Mouse (Mus musculus): ENCODE results near the gene Plvap. TPM values are rescaled to one million over a fixed set of nuclear protein-coding genes. Genes with fewer than 3 reads are reported as not detected.
A peak's percentile ranks its signal among the peaks of the same experiment; 100 is the strongest.

Gene Plvap
- 58.5 and 59.4 TPM in 2 replicates for polyA plus RNA-seq (2015; fragmentation: Nextera tagmentation; extraction: Ambion mirVana)

DNA sequence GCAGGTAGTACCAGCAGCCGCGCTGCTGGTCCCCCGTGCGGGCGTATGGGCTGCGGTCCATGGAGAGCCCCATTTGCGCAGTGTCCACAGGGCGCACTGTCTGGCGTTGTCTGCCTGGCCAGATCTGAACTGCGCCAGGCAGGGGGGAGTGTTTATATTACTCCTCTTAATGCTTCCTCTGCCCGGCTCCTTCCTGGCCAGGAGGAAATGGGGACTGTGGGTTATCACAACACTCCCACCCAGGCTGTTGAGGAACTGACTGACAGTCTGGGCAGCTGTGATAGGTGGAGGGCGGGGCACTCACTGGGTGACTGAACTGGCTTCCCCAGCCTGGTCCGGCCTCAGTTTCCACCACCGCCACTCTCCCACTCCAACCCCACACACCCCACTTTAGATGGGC lies at the start of gene Plvap:
TSS of gene Plvap (minus strand) at position 109 of the 400 bp plus-strand sequence.
- Histone ChIP-seq H3K9me3 (no peaks in the 10 kb centered on the region), H3K4me1 (peaks cover 9% of the 10 kb centered on the region; the same call in 1 of the 2 replicates), H3K27me3 (peaks cover 52% of the 10 kb centered on the region), H3K36me3 (no peaks in the 10 kb centered on the region), H3K9ac (no peak within 1 kb of the TSS), H3K27ac (no peak within 1 kb of the TSS), H3K4me3 (peak within 1 kb of the TSS; percentile 15), H3K4me2 (replicated peaks) (peak within 1 kb of the TSS; percentile 24)
- 55% methylated on average over 14 of the region's 14 CpGs for WGBS
- no peak for ATAC-seq (ENCODE audit: low FRiP score, low read depth)

DNA sequence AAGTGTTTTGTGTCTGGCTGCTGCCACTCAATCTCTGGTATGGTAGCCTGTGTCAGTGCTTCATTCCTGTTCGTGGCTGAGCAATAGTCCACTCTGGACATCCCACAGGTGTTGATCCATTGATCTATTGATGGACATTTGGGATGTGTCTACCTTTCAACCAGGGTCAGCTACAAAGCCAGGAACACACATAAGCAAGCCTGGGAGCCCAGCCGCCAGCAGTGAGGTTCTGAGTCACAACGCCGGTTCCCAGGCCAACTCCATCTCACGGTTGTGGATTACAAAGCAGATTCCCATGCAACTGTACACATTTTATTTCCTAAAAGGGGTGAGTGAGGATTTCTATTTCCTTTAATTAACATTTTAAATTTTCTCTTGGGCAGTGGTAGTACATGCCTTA lies 49.2 kb upstream of the Plvap start:
- H3K4me1 ChIP-seq: peaks cover 20% of the 10 kb centered on the region
- no peak overlapping the region for H3K4me2 ChIP-seq (replicated peaks)
- peaks cover 9% of the 10 kb centered on the region for H3K9me3 ChIP-seq
- ATAC-seq (ENCODE audit: low FRiP score, low read depth): no peak
- H3K27me3 ChIP-seq: peaks cover 99% of the 10 kb centered on the region
- no peak overlapping the region for H3K9ac ChIP-seq
- H3K4me3 ChIP-seq: no peak overlapping the region
- H3K36me3 ChIP-seq: no peaks in the 10 kb centered on the region
- no peak overlapping the region for H3K27ac ChIP-seq
- 85% methylated on average over 5 of the region's 5 CpGs for WGBS

DNA sequence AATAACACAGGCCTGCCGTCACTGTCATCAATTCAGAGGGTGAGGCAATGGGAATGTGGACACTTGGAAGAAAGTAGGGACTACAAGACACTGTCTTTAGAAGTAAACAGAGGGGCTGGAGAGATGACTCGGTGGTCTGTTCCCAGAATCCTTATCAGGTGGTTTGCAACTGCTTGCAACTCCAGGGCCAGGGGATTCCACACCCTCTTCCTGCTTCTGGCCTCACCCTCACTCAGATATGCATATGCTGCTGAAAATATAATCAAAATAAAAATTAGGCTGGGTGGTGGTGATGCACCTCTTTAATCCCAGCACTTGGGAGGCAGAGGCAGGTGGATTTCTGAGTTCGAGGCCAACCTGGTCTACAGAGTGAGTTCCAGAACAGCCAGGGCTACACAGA lies 48.5 kb upstream of the Plvap start:
- H3K36me3 ChIP-seq: no peaks in the 10 kb centered on the region
- peaks cover 20% of the 10 kb centered on the region for H3K4me1 ChIP-seq
- no peak overlapping the region for H3K4me2 ChIP-seq (replicated peaks)
- no peak overlapping the region for H3K27ac ChIP-seq
- H3K9ac ChIP-seq: no peak overlapping the region
- WGBS: 75% methylated on average over 3 of the region's 3 CpGs
- ATAC-seq (ENCODE audit: low FRiP score, low read depth): no peak
- no peak overlapping the region for H3K4me3 ChIP-seq
- peaks cover 9% of the 10 kb centered on the region for H3K9me3 ChIP-seq
- H3K27me3 ChIP-seq: peaks cover 99% of the 10 kb centered on the region

DNA sequence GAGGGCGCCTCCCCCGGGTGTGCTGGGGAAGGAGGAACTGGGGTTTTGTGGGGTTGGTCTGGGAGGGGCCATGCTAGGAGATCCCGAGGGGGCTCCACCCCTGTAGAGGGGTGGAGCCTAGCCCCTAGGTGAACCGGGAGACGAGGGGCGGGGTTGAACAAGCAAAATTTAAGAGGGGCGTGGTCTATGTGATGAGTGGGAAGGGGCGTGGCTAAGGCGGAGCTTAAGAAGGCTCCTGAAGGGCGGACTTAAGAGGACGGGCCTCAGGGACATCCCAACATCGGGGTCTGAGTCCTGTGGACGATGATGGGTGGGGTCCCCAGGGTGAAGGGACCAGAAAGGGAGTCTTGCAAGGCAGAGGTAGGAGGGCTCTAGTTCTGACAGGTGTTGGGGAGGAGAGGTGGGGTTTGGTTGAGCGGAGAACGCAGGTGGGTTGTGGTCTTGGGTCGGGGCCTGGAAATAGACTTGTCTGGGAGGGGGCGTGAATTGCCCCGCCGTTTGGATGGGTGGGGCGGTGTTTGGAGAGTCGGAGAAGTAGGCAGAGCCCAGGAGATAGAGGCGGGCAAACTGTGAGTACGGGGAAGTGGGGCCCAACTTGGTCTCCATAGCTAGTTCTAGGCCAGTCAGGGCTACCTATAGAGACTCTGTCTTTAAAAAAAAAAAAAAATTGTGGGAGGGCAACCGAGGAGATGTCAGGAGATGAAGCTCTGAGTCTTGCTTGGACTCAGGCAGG lies 47.6 kb upstream of the Plvap start:
- H3K27ac ChIP-seq: no peak overlapping the region
- peaks cover 20% of the 10 kb centered on the region for H3K4me1 ChIP-seq
- H3K4me2 ChIP-seq (replicated peaks): peak overlapping the region; percentile 67
- peaks cover 4% of the 10 kb centered on the region for H3K9me3 ChIP-seq
- peaks cover 94% of the 10 kb centered on the region for H3K27me3 ChIP-seq
- ATAC-seq (ENCODE audit: low FRiP score, low read depth): peak; percentile 22; the same call in 1 of the 2 replicates
- H3K36me3 ChIP-seq: no peaks in the 10 kb centered on the region
- peak overlapping the region; percentile 43 for H3K4me3 ChIP-seq
- H3K9ac ChIP-seq: peak overlapping the region; percentile 56; the same call in 1 of the 2 replicates
- WGBS: 3% methylated on average over 24 of the region's 24 CpGs

DNA sequence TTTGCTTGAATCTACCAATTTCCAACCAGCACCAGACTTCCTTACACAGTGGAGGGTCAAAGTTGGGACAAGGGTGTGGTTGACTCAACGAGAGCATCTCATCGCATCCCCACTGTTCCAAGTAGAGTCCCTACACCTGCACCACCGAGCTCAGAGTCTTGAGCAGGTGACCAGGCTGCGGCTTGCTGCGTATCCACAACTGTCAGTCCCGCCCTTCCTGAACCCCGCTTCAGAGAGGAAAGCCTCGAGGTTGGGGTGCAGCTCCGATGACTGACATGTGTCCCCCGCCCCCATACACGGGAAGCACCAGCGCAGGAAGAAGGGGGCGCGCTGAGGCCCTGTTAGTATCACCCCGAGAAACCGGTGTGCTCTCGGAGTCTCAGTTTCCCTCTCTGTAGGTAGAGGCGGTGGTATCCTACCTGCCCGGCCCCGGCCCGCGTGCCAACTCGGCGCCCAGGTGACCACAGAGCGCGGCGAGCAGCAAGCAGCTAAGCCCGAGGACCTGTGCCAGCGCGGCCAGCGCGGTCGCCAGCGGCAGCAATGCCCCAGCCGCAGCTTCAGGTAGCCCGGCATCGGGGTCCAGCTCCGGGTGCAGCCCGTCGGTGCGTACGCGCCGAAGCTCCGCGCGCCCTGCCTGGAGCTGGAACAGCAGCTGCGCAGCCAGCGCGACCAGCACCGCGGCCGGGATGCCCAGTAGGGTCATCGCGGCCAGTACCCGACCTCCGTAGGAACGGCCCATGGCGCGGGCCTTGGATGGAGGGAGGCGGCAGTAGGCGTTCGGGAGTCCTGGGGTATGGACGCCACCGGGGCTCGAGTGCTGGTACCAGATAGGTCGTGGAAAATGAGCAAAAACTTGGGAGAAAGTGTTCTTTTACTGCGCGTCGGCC lies 46.8 kb upstream of the Plvap start, which contains the start of gene Tmem221:
TSS of gene Tmem221 (minus strand) at position 801 of the 887 bp plus-strand sequence.
- peaks cover 87% of the 10 kb centered on the region for H3K27me3 ChIP-seq
- peak within 1 kb of the TSS; percentile 67 for H3K4me2 ChIP-seq (replicated peaks)
- peak; percentile 1; the same call in 1 of the 2 replicates for ATAC-seq (ENCODE audit: low FRiP score, low read depth)
- H3K4me1 ChIP-seq: peaks cover 20% of the 10 kb centered on the region
- H3K4me3 ChIP-seq: peak within 1 kb of the TSS; percentile 43
- H3K36me3 ChIP-seq: no peaks in the 10 kb centered on the region
- no peak within 1 kb of the TSS for H3K27ac ChIP-seq
- H3K9me3 ChIP-seq: no peaks in the 10 kb centered on the region
- WGBS: 4% methylated on average over 70 of the region's 70 CpGs
- peak within 1 kb of the TSS; percentile 56; the same call in 1 of the 2 replicates for H3K9ac ChIP-seq

DNA sequence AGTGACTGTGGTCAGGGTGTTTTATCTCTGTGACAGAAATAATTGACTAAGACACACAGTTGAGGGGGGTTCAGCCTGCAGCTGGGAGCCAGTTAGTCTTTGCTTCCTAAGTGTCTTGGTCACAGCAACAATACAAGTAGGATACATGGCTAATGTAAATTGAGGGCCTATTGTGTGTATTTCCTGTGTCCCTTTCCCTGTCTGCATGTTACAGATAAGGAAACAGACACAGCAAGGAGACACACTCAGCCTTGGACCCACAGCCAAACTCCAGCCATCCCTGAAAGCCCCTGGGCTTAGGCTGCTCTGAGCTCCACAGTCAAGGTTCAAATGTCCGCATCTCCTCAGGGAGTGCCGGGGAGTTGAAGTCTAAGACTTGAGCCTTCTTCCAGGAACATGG lies 43.1 kb upstream of the Plvap start:
- Histone ChIP-seq H3K36me3 (no peaks in the 10 kb centered on the region), H3K4me2 (replicated peaks) (no peak overlapping the region), H3K9me3 (no peaks in the 10 kb centered on the region), H3K4me3 (no peak overlapping the region), H3K27ac (no peak overlapping the region), H3K27me3 (peaks cover 50% of the 10 kb centered on the region), H3K4me1 (peaks cover 10% of the 10 kb centered on the region), H3K9ac (no peak overlapping the region)
- 84% methylated on average over 2 of the region's 2 CpGs for WGBS
- ATAC-seq (ENCODE audit: low FRiP score, low read depth): no peak

DNA sequence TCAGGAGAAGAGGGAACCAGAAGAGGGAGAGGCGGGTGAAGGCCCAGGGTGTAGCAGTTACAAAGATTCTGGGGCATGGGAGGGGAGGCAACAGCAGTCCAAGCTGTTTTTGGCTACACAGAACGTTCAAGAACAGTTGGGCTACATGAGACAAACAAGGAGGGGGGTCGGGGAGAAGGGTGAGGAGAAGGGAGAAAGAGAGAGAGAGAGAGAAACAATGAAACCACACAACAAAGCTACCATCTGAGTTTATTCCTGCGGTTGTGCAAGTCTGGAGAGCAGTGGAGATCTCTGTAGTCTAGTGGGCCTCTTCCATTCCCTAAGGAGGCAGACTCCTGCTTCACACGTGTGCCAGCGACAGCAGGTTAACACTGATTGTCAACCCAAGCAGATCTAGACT lies 42.4 kb upstream of the Plvap start:
- Histone ChIP-seq H3K4me3 (no peak overlapping the region), H3K27ac (no peak overlapping the region), H3K9ac (no peak overlapping the region), H3K9me3 (no peaks in the 10 kb centered on the region), H3K4me1 (peaks cover 9% of the 10 kb centered on the region), H3K4me2 (replicated peaks) (no peak overlapping the region), H3K27me3 (peaks cover 44% of the 10 kb centered on the region), H3K36me3 (no peaks in the 10 kb centered on the region)
- WGBS: 69% methylated on average over 6 of the region's 6 CpGs
- no peak for ATAC-seq (ENCODE audit: low FRiP score, low read depth)

DNA sequence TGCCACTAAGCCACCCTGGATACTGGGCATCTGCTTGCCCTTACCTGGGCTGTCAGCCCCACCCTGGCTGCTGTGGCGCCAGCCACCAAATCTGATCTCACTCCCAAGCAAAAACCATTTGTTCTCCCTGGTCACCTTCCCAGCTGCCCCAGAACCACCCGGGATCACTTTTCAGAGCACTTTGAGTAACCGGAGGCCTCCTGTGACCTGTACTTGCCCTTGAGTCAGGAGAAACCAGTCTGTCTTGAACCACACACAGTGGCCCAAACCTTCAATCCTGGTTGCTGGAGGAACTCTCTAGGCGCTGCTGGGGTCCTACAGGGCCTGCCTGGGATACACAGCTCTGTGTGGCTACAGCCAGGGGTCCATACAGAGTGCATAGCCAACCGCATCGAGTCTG lies 41.2 kb upstream of the Plvap start:
- Histone ChIP-seq H3K27me3 (peaks cover 32% of the 10 kb centered on the region), H3K9me3 (no peaks in the 10 kb centered on the region), H3K9ac (no peak overlapping the region), H3K4me3 (no peak overlapping the region), H3K27ac (no peak overlapping the region), H3K4me1 (no peaks in the 10 kb centered on the region), H3K36me3 (peaks cover 10% of the 10 kb centered on the region), H3K4me2 (replicated peaks) (no peak overlapping the region)
- 43% methylated on average over 6 of the region's 6 CpGs for WGBS
- no peak for ATAC-seq (ENCODE audit: low FRiP score, low read depth)

DNA sequence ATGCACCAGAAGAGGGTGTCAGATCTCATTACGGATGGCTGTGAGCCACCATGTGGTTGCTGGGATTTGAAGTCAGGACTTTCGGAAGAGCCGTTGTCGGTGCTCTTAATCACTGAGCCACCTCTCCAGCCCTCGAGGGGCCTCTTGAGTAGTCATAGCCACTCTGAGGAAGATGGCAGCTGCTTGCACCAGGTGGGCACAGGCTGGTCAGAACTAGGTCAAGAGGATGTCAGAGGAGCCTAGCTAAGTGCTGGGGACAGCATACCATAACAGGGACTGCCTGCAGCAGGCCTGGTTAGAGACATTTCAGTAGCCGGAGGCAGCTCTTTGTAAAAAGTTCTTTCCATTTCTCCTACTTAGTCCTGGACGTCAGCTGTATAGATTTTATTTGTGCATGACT lies 39.2 kb upstream of the Plvap start:
- Histone ChIP-seq H3K9me3 (no peaks in the 10 kb centered on the region), H3K4me1 (no peaks in the 10 kb centered on the region), H3K4me3 (no peak overlapping the region), H3K27ac (no peak overlapping the region), H3K36me3 (peaks cover 29% of the 10 kb centered on the region), H3K9ac (no peak overlapping the region), H3K27me3 (peaks cover 11% of the 10 kb centered on the region), H3K4me2 (replicated peaks) (no peak overlapping the region)
- WGBS: 76% methylated on average over 7 of the region's 7 CpGs
- ATAC-seq (ENCODE audit: low FRiP score, low read depth): no peak

DNA sequence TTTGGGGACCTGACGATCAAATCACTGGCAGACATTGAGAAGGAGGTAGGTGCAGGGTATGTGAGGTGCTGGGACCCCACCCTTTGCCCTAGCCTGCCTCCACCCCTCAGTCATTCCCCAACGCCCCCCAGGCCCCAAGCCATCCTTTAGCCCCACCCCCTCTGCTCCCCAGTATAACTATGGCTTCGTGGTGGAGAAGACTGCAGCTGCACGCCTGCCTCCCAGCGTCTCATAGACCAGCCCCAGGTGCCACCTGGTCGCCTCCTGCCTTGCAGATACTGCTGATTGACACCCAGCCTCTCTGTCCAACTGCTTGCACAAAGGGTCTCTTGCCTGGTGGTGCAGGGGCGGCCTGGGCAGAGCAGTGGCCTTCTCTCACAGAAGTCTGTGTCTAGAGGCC lies 36.0 kb upstream of the Plvap start:
- H3K4me2 ChIP-seq (replicated peaks): no peak overlapping the region
- no peak for ATAC-seq (ENCODE audit: low FRiP score, low read depth)
- peaks cover 37% of the 10 kb centered on the region for H3K36me3 ChIP-seq
- peaks cover 8% of the 10 kb centered on the region for H3K4me1 ChIP-seq
- H3K27me3 ChIP-seq: no peaks in the 10 kb centered on the region
- no peak overlapping the region for H3K9ac ChIP-seq
- no peak overlapping the region for H3K27ac ChIP-seq
- no peak overlapping the region for H3K4me3 ChIP-seq
- H3K9me3 ChIP-seq: no peaks in the 10 kb centered on the region
- WGBS: 88% methylated on average over 7 of the region's 7 CpGs

DNA sequence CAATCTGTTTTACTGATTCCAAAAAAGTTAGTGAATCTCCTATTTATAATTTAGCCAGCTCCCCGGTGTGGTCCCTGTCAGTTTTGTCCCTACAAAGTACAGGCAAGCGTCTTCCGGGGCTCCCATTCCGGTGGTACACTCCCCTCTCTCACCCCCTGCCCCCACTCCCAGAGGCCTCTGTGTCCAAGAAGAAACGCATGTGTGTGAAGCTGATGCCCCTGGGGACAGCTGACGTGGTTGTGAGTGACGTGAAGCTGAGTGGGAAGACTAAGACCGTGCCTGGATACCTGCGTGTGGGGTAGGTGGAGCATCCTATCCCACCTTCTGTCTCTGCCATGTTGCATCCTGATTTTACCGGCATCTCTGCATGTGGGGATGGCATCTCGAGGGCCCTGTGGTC lies 33.5 kb upstream of the Plvap start:
- no peak overlapping the region for H3K4me3 ChIP-seq
- no peak overlapping the region for H3K9ac ChIP-seq
- no peak for ATAC-seq (ENCODE audit: low FRiP score, low read depth)
- peaks cover 8% of the 10 kb centered on the region for H3K4me1 ChIP-seq
- no peaks in the 10 kb centered on the region for H3K9me3 ChIP-seq
- no peak overlapping the region for H3K27ac ChIP-seq
- H3K27me3 ChIP-seq: 0 out of 2 replicates have a peak, but pooled peaks cover under 1% of the 10 kb centered on the region
- WGBS: 86% methylated on average over 11 of the region's 11 CpGs
- H3K36me3 ChIP-seq: peaks cover 37% of the 10 kb centered on the region
- no peak overlapping the region for H3K4me2 ChIP-seq (replicated peaks)

DNA sequence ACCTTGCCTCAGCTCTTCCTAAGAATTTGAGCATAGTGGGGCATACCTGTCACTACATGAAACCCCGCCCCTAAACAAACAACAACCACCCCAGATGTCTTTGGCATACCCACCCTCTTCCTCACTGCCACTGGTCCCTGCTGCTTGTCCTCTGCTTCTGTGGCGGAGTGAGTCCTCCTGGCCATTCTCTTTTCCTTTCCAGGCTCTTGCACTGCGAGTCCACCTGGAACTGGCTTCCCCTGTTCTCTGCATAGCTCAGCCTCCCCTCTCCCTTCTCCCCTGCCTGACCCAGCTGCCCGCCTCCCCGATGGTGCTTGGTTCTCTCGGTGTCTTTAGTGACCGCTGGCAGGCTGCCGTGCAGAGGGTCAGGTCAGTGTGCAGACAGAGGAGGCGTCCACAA lies 32.2 kb upstream of the Plvap start:
- H3K4me3 ChIP-seq: peak overlapping the region; percentile 82

More for the DNA sequence above, 32.2 kb upstream of the Plvap start:
- Histone ChIP-seq H3K9ac (peak overlapping the region; percentile 79), H3K36me3 (peaks cover 36% of the 10 kb centered on the region), H3K4me2 (replicated peaks) (peak overlapping the region; percentile 79), H3K9me3 (no peaks in the 10 kb centered on the region), H3K27me3 (0 out of 2 replicates have a peak, but pooled peaks cover 3% of the 10 kb centered on the region), H3K4me1 (peaks cover 8% of the 10 kb centered on the region), H3K27ac (no peak overlapping the region)
- ATAC-seq (ENCODE audit: low FRiP score, low read depth): no peak
- WGBS: 86% methylated on average over 9 of the region's 9 CpGs

Measured in limb, embryonic 13.5 days (tissue).